Mouse (Mus musculus): Measurements from ENCODE around the gene Cd79a.
"Not testable (repeated sequence)": the region's sequence is repeated elsewhere in the genome, so short reads cannot be mapped to it uniquely, and the experiment has no call there.

Cd79a gene

GRCm38 (mm10) chr7:24885468-24886307 lies 11.5 kb upstream of the Cd79a start:
- no peak for ATAC-seq (ENCODE audit: insufficient number of reproducible peaks, low FRiP score, low TSS enrichment)

- ATAC-seq (ENCODE audit: insufficient number of reproducible peaks, low FRiP score, low TSS enrichment), result no peak
Measured at GRCm38 (mm10) chr7:24886308-24886633, 10.9 kb upstream of the Cd79a start.

DNA sequence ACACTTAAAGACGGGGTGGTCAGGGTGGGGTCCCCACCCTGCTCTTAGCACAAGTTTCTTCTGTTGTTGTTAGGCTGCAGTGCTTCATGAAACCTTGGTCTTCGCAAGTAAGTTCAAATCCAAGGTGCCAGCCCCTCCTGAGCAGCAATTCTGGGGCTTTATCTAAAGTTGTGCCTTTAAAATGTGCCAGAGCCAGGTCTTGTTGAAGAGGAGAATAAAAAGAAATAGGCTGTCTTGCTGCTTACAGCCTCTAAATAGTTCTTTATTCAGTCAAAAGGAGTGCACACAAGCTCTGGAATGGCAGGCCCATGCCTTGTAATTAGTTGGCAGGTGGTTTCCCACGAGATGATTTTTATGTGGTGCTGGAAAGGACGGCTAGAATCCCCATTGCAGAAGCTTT lies 10.1 kb upstream of the Cd79a start:
- ATAC-seq (ENCODE audit: insufficient number of reproducible peaks, low FRiP score, low TSS enrichment), result no peak

DNA sequence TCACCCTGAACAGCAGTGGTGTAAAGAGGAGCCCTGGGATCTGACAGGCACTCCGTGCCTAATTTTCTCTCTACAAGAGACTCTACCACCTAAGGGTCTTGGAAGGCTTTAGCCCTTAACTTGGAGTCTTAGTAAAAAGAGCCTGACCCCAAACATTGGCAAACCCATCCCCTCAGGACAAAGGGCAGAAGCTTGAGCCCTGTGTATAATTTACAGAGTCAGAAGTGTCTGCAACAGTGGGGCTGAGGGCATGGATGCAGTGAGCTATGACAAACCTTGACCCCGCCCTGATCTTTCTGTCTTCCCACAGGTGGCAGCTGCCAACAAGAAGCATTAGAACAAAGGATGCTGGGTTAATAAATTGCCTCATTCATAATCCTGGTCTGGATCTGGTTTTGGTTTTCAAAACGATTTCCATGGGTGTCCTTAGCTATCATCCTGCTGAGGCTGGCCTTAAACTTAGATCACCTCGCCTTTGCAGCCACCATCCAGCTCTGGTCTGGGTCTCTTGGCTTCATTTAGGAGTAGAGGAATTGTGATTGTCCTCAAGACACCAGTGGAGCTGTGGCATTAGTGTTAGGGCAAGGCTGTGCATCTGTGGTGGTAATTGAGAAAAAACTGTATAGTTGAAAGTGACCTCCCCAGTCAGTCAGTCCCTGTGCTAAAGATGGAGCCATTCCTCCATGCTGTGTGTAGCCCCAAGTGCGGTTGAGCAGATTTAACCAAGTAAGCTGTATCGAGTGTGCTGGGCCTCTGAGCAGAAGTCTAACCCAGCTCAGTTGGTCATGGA lies 7.6 kb upstream of the Cd79a start:
- ATAC-seq (ENCODE audit: insufficient number of reproducible peaks, low FRiP score, low TSS enrichment), result no peak

DNA sequence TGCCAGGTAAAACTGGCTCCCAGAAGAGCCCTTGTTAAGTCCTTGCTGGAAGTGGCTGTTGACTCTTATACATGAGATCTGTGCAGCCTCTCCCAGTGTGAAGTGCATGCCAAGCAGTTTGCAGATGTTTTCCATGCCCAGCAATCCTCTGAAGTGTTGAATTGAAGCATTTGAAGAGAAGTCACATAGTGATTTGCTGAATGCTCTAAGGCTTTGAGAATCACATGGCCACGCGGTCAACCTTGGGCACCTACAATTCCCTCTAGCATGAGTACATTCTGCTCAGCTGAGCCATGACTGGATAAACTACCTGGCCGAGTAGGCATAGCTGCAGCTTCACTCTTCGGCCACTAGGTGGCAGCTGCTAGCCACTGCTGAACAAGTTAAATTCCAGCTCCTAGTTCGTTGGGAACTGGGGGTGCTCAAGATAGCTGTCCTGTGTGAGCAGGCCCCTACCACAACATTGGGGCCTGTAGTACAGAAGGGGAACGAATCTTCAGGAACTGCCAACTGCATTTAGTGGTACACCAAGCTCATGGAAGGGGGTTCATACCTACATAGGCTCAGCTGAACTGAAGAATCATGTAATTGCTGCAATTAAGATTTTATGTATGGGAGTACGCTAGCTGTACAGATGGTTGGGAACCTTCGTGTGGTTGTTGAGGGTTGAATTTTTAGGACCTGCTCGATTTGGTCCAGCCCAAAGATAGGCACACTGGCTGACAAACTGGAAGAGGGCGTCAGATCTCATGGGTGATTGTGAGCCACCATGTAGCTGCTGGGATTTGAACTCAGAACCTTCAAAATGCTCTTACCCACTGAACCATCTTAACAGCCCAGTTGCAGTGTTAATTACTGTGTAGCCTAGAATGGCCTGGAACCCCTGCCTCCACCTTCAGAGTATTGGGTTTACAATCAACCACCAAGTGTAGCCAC lies 6.6 kb upstream of the Cd79a start:
- ATAC-seq (ENCODE audit: insufficient number of reproducible peaks, low FRiP score, low TSS enrichment), result peak; percentile 55; the same call in 1 of the 2 replicates

- ATAC-seq (ENCODE audit: insufficient number of reproducible peaks, low FRiP score, low TSS enrichment), result no peak
Measured at GRCm38 (mm10) chr7:24891241-24892124, 5.7 kb upstream of the Cd79a start.

- no peak for ATAC-seq (ENCODE audit: insufficient number of reproducible peaks, low FRiP score, low TSS enrichment)
Measured at GRCm38 (mm10) chr7:24892125-24892583, 5.0 kb upstream of the Cd79a start.

DNA sequence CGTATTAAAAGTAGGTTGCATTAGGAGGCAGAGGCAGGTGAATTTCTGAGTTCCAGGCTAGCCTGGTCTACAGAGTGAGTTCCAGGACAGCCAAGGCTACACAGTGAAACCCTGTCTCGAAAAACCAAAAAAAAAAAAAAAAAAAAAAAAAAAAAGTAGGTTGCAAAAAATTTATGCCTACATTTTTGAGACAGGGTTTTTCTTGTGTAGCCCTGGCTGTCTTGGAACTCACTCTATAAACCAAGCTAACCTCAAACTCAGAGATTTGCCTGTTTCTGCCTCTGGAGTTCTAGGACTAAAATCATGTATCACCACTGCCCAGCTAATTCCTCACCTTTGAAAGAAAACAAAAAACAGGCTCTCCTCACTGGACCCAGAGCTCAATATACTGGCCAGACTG lies 1.4 kb upstream of the Cd79a start:
- ATAC-seq (ENCODE audit: insufficient number of reproducible peaks, low FRiP score, low TSS enrichment), result not testable (repeated sequence)

DNA sequence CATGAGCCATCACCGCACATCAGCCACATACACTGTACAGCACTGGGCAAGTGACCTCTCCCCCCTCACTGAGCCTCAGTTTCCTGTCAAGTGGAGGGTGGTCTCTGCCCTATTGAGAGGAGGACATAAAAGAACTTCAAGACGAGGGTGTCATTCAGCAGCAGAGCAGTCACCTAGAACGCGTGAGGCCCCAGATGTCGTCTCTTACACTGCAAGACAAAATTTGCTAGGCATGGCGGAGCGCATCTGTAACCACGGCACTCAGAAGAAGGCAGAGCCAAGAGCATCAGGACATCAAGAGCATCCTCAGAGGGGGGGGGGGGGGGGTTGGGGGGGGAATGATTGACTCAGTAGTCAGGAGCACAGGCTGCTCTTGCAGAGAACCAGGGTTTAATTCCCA lies 912 bp upstream of the Cd79a start:
- no peak for ATAC-seq (ENCODE audit: insufficient number of reproducible peaks, low FRiP score, low TSS enrichment)

DNA sequence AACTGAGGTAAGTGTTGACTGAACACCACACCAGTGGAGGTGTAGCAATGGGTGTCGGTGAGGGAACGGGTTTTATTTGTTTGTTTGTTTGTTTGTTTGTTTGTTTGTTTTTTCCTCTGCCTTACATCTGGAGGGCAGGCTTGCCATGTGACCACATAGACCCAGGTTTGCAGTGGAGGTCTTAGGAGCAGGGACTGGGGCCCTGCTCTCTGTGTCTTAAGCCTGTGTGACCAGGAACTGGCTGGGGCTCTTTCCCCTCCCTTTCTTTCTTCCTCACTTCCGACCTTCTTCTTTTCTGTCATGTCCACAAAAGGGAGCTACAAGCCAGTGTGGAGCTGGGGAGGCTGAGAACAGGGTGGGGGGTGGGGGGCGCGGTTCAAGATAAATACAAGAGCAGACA lies 778 bp downstream of the Cd79a start:
- ATAC-seq (ENCODE audit: insufficient number of reproducible peaks, low FRiP score, low TSS enrichment), result no peak

GRCm38 (mm10) chr7:24901114-24901513 lies 3.9 kb downstream of the Cd79a start:
- no peak for ATAC-seq (ENCODE audit: insufficient number of reproducible peaks, low FRiP score, low TSS enrichment)

DNA sequence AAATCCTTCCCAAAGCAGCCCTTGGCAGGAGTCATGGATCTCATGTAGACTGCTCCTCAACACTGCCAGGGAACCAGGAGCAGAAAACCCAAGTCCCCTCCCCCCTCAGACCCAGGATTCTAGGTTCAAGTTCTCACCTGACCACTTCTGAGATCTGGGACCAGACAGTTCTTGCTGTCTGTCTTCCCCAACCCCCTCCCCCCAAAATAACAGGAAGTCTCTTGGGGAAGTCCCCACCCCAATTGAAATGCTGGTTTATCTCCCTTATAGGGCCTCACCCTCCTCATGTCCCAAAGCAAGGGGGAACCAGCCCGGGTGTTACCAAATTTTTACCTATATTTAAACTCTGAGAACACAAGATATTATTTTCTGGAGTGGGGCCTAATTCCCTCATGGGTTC lies 4.7 kb downstream of the Cd79a start:
- no peak for ATAC-seq (ENCODE audit: insufficient number of reproducible peaks, low FRiP score, low TSS enrichment)

- no peak for ATAC-seq (ENCODE audit: insufficient number of reproducible peaks, low FRiP score, low TSS enrichment)
Measured at GRCm38 (mm10) chr7:24902264-24902629, 5.1 kb downstream of the Cd79a start.

- ATAC-seq (ENCODE audit: insufficient number of reproducible peaks, low FRiP score, low TSS enrichment), result no peak
Measured at GRCm38 (mm10) chr7:24902630-24903443, 5.7 kb downstream of the Cd79a start, which contains the start of gene Arhgef1. TSS of gene Arhgef1 (plus strand) at chr7:24902912.

GRCm38 (mm10) chr7:24903444-24903825 lies 6.3 kb downstream of the Cd79a start:
- no peak for ATAC-seq (ENCODE audit: insufficient number of reproducible peaks, low FRiP score, low TSS enrichment)

GRCm38 (mm10) chr7:24904070-24904483 lies 6.9 kb downstream of the Cd79a start:
- ATAC-seq (ENCODE audit: insufficient number of reproducible peaks, low FRiP score, low TSS enrichment), result peak; percentile 95

DNA sequence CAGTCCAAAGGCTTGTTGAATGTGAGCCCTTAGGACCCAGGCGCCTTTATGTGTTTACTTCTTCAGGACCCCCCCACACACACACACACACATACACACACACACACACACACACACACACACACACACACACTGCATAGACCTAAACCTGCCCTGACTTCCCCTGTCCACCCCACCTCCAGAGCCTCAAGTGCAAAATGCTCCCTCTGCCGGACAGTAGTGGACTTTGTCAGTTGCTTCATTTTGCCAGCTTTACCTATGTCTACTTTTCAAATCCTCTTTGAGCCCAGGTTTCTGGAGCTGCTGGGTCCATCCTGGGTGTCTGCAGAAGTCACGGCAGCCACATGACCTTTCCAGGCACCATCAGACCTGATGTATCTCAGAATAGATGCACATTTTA lies 7.8 kb downstream of the Cd79a start:
- peak; percentile 17; the same call in 1 of the 2 replicates for ATAC-seq (ENCODE audit: insufficient number of reproducible peaks, low FRiP score, low TSS enrichment)

- ATAC-seq (ENCODE audit: insufficient number of reproducible peaks, low FRiP score, low TSS enrichment), result no peak
Measured at GRCm38 (mm10) chr7:24906551-24906950, 9.4 kb downstream of the Cd79a start.

Measured in cerebellum, adult (tissue).